Mouse (Mus musculus): ENCODE results near the gene Galp.
"Not testable (repeated sequence)": the region's sequence is repeated elsewhere in the genome, so short reads cannot be mapped to it uniquely, and the experiment has no call there.

Galp gene

GRCm38 (mm10) chr7:6258232-6259220 lies 61.6 kb downstream of the Galp start:
- DNase-seq, result no peak

GRCm38 (mm10) chr7:6260004-6260403 lies 63.1 kb downstream of the Galp start:
- not testable (repeated sequence) for DNase-seq

GRCm38 (mm10) chr7:6262120-6262519 lies 65.2 kb downstream of the Galp start:
- DNase-seq, result no peak

- no peak for DNase-seq
Measured at GRCm38 (mm10) chr7:6262984-6263383, 66.1 kb downstream of the Galp start.

- DNase-seq, result peak in 1 of 2 experiments; percentile 43
Measured at GRCm38 (mm10) chr7:6265695-6266094, 68.8 kb downstream of the Galp start.

Measured in lung, postnatal 4 days (tissue).